Mouse (Mus musculus): ENCODE data around the gene Akna.

The Akna gene

DNA sequence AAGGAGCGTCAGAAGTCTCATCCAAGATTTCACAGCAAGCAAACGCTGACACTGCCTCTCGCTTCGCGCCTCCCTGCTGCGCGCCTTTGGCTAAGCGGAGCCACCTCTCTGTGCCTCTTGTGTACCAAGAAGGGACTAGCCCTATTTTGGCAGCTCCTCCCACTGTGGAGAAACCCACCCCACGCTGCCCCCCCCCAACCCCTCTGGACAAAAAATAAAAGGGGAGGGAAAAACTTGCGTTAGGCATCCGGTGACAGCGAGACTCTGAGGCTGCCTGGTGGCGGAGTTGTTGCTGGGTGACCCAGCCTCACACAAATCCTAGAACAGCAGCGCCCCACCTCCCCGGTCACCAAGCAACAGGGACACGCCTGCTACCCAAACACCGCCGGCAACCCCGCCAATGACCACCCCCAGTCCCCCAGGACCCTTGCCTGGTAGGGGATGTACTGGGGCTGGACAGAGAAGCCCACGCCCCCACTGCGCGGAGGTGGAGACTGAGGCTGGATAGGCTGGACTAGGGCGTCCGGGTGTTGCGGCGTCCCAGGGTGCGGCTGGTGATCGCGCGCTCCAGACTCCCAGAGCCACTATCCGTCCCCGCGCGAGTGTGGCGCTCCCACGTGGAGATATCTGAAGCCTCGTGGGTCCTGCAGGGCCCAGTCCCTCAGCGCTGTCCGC lies 6.9 kb upstream of the Akna start:
- peak; percentile 69 for ATAC-seq (ENCODE audit: low TSS enrichment)

GRCm38 (mm10) chr4:63409317-63409907 lies 6.3 kb upstream of the Akna start:
- ATAC-seq (ENCODE audit: low TSS enrichment), result no peak

GRCm38 (mm10) chr4:63408649-63409048 lies 5.5 kb upstream of the Akna start:
- ATAC-seq (ENCODE audit: low TSS enrichment), result peak; percentile 56

- ATAC-seq (ENCODE audit: low TSS enrichment), result no peak
These were observed 5.1 kb upstream of the Akna start for GRCm38 (mm10) chr4:63408247-63408646.

- ATAC-seq (ENCODE audit: low TSS enrichment), result no peak
These were observed 2.5 kb upstream of the Akna start for GRCm38 (mm10) chr4:63405683-63406082.

DNA sequence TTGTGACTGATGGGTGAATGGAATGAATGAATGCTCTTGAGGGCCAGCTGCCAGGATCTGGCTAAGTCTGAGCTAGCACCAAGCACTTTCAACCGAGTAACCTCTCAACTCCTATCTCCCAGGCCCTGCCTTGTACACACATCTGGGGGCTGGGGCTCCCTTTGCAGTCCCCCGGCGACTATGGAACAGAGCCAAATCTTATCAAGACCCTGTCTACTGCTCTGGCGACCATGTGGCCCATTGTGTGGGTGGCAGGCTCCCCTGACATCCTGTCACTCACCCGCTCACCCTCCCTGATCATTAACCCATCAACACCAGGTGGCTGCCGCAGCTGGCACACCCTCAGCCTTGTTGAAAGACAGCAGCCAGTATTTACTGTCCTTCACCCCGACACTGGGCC lies 1.9 kb upstream of the Akna start:
- no peak for ATAC-seq (ENCODE audit: low TSS enrichment)

GRCm38 (mm10) chr4:63404205-63404604 lies 1.1 kb upstream of the Akna start:
- ATAC-seq (ENCODE audit: low TSS enrichment), result no peak

DNA sequence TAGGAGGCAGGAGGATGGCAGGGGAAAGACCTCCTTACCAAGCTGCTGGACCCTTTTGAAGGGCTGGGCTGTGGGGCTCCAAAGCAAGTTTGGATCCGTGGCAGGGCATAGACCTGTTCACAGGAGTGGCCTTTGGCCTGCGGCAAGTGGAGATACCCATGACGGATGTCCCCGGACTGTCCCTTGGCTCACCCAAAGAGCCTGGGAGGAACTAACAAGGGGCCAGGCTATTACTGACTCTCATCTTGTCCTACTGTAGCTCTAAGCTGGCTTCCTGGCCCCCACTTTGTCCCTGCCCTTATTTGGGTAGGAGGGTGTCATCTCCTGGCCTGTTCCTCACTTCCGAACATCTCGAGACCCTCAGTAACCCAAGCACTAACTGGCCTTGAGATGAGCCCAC lies 596 bp downstream of the Akna start:
- no peak for ATAC-seq (ENCODE audit: low TSS enrichment)

GRCm38 (mm10) chr4:63402056-63402455 lies 1.1 kb downstream of the Akna start:
- ATAC-seq (ENCODE audit: low TSS enrichment), result no peak

GRCm38 (mm10) chr4:63401620-63402019 lies 1.5 kb downstream of the Akna start:
- no peak for ATAC-seq (ENCODE audit: low TSS enrichment)

- ATAC-seq (ENCODE audit: low TSS enrichment), result no peak
These were observed 2.4 kb downstream of the Akna start for GRCm38 (mm10) chr4:63400541-63401306.

DNA sequence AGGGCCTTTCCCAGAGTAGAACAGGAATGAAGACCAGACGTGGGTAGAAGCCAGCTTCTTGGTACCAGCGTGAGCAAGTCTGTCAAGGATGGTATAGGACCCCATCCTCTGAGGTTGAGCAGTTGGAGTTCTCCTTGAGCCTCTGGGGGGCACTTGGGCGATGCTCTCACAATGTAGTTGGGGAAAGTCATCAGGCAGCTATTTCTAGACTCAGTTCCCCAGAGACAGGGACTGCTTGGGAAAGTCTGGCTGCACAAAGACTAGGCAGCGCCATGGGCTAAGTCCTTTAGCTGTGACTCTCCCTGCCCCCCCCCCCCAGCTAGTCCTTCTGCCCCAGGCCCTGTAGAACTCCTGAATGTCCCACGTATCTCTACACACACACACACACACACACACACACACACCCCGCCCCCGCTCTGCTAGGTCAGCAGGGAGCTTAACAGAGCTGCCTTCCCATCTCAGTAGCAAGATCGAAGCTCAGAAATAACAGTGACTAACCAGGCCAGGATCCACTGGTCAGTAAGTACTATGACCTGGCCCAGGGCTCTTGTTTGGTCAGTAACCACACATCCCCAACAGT lies 3.4 kb downstream of the Akna start:
- no peak for ATAC-seq (ENCODE audit: low TSS enrichment)

DNA sequence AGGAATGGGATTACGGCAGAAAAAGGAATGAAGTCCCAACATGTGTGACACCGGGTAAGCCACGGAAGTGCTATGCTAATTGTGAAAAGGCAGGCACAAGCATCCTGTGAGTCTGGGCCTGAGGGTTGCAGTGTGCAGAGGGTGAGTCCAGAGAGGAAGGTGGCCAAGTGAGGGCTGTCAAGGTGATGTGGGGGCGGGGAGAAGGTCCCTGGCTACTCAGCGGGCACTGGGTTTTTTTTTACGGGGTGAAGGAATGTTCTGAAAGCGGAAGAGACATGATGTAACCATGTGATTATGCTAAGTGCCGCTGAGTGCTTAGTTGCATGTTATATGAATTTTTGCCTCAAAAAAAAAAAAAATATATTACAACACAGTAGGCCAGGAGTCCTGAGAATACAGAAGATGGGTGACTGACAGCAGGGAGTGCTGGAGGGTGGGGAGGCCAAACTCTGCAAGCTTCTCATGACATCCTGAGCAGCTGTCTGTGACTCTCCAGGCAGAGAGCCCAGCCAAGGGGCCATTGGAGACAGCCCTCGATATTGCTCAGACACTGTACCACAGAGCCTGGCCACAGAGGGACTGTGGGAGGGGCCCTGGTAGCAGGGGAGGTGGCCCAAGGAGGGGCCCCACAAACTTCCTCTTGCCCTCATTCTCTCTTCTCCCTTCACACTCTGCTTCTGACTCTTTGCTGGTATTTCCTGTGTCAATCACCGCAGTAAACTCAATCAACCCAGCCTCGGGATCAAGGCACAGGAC lies 4.1 kb downstream of the Akna start:
- no peak for ATAC-seq (ENCODE audit: low TSS enrichment)

DNA sequence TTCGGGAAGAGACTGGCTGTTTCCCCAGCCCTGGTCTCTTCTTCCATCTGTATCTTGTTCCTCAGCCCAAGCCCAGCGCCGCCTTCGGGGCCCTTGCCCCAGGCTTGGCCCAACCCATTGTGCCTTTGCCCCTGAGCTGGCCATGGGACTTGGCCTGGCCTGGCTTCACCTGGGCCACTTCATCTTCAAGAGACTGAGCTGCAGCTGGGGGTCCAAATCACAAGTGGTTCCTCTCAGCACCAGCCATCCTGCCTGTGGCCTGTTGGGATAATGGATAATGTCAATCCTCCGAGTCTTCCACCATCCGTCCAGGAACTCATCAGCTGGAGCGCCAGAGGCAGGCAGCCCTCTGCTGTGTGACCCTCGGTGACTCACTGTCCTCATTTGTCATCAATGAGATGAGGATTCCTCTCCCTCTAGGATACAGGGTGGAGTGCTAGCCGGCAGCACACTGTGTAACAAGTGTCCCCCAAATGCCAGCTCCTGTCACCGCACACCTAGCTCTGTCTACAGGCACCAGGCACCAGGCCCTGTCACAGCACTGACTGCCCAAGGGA lies 5.1 kb downstream of the Akna start:
- ATAC-seq (ENCODE audit: low TSS enrichment), result no peak

- ATAC-seq (ENCODE audit: low TSS enrichment), result no peak
These were observed 11.8 kb downstream of the Akna start for GRCm38 (mm10) chr4:63391322-63391721.

GRCm38 (mm10) chr4:63389887-63390528 lies 13.1 kb downstream of the Akna start:
- ATAC-seq (ENCODE audit: low TSS enrichment), result no peak

GRCm38 (mm10) chr4:63389121-63389886 lies 13.8 kb downstream of the Akna start:
- no peak for ATAC-seq (ENCODE audit: low TSS enrichment)

GRCm38 (mm10) chr4:63388029-63388428 lies 15.1 kb downstream of the Akna start:
- no peak for ATAC-seq (ENCODE audit: low TSS enrichment)

DNA sequence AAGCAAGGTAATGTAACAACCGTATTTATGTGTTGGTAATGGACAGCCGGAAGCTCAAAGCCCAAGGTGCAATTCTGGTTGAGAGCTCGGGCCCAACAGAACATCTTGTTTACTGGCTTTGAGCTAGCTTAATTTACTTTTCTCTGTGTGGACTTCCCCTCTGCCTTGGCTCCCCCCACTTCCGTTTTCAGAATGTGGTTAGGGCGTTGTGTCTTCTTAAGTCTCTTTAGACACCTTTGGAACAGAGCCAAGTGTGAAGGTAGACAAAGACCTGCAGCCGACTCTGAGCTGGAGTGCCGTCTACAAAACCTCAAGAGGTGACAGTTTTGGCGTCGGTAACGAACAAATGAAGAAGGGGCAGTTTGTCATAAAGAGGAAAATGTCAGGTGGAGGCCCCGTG lies 17.4 kb downstream of the Akna start:
- ATAC-seq (ENCODE audit: low TSS enrichment), result no peak

DNA sequence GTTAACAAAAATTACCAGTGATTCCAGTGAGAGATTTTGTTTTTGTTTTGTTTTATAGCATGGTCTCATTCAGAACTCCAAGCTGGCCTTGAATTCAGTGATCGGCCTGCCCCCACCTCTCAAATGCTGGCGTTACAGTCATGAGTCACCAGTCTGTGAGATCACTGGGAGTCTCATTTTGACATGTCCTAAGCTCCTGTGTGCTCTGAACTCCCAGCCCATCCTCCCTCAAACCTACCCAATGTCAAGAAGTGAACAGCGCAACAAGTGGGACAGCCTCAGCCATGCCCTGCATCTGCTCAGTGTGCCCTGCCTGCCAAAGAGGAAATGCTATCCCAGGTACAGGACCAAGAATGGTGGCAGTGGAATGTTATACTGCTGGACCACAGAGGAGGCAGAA lies 17.9 kb downstream of the Akna start:
- no peak for ATAC-seq (ENCODE audit: low TSS enrichment)

Measured in frontal cortex, adult (tissue).